Mouse (Mus musculus) cerebellum, postnatal 14 days (tissue): ENCODE results near the gene Anln.
"Not testable (repeated sequence)": the region's sequence is repeated elsewhere in the genome, so short reads cannot be mapped to it uniquely, and the experiment has no call there.

ENCODE experiments used
- DNase-seq, 2 experiments: peaks; one replicate each; pipeline ENCODE4 v3.0.0; 2021; ENCODE audit warnings: mixed read lengths in 2 of 2

Gene Anln

GRCm38 (mm10) chr9:22314066-22314465 lies 74.9 kb downstream of the Anln start:
- DNase-seq, result no peak

GRCm38 (mm10) chr9:22313218-22313617 lies 75.8 kb downstream of the Anln start:
- no peak for DNase-seq

GRCm38 (mm10) chr9:22309651-22310050 lies 79.3 kb downstream of the Anln start:
- no peak for DNase-seq

GRCm38 (mm10) chr9:22307920-22308262 lies 81.1 kb downstream of the Anln start:
- not testable (repeated sequence) for DNase-seq

GRCm38 (mm10) chr9:22307156-22307919 lies 81.7 kb downstream of the Anln start, which contains the start of gene Zfp810:
Zfp810 (minus strand) TSS chr9:22307648.
- DNase-seq, result peak; percentile 96 to 97

GRCm38 (mm10) chr9:22306726-22307125 lies 82.3 kb downstream of the Anln start:
- DNase-seq, result peak; percentile 36 to 48

GRCm38 (mm10) chr9:22302199-22302598 lies 86.8 kb downstream of the Anln start:
- DNase-seq, result no peak
